Mouse (Mus musculus): ENCODE results near the gene Stag1. TPM values are rescaled to one million over a fixed set of nuclear protein-coding genes. Genes with fewer than 3 reads are reported as not detected.

The Stag1 gene
- total RNA-seq, 2 experiments from 2014 or later: 27.4 to 30.9 TPM

DNA sequence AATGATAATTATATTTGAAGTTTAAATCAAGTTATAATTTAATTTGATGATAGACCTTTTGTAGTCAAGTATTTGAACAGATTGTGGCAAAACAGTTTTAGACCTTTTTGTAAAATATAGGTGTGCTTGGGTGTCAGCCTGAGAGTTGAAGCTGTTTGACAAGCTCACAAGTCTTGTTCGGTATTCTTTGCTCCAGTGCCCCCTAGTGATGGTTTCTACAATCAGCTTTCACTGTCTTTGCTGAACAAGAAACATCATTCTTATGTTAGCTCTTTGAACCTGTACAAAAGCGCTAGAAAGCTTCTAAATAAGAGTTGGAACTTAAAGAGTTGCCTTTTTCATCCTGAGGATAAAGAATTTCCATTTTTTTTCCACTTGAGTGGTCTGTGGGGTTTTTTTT is 319.5 kb downstream of the Stag1 start:
- DNase-seq: peak; percentile 33 to 68
- intact Hi-C loops (cut with DNase I): loop anchor here (2.0 to 10.0 kb wide), 4 partner anchors 238 to 395 kb away; partner anchors contain the start of gene Nck1

- intact Hi-C loops (cut with DNase I): no loop called here
- DNase-seq: no peak
These were observed 329.0 kb downstream of the Stag1 start for GRCm38 (mm10) chr9:100926629-100927028.

- intact Hi-C loops (cut with DNase I): no loop called here
- no peak for DNase-seq
These were observed 344.4 kb downstream of the Stag1 start for GRCm38 (mm10) chr9:100942042-100942441.

- intact Hi-C loops (cut with DNase I): no loop called here
- DNase-seq: no peak
These were observed 347.2 kb downstream of the Stag1 start for GRCm38 (mm10) chr9:100944677-100945365.

DNA sequence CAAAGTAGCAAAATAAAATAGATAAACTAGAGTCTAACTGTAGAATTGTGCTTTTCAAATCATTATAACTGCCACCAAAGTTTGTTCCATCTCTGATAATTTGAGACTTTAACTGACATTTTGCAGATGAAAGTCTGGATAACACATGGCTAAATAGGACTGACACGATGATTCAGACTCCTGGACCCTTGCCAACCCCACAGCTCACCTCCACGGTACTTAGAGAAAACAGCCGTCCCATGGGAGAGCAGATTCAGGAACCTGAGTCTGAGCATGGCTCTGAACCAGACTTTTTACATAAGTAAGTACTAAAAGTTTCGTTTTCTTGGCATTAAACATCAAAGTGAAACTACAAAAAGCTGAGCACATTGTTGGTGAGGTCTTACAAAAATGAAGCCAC is 353.9 kb downstream of the Stag1 start:
- DNase-seq: peak; percentile 10 to 26
- intact Hi-C loops (cut with DNase I): no loop called here

GRCm38 (mm10) chr9:100962903-100963427 is 365.4 kb downstream of the Stag1 start:
- intact Hi-C loops (cut with DNase I): no loop called here
- no peak for DNase-seq

- DNase-seq: no peak
- intact Hi-C loops (cut with DNase I): no loop called here
These were observed 365.9 kb downstream of the Stag1 start for GRCm38 (mm10) chr9:100963428-100963912.

GRCm38 (mm10) chr9:100964106-100964505 is 366.5 kb downstream of the Stag1 start:
- DNase-seq: no peak
- intact Hi-C loops (cut with DNase I): no loop called here

GRCm38 (mm10) chr9:100969461-100969860 is 371.9 kb downstream of the Stag1 start:
- intact Hi-C loops (cut with DNase I): no loop called here
- no peak for DNase-seq

DNA sequence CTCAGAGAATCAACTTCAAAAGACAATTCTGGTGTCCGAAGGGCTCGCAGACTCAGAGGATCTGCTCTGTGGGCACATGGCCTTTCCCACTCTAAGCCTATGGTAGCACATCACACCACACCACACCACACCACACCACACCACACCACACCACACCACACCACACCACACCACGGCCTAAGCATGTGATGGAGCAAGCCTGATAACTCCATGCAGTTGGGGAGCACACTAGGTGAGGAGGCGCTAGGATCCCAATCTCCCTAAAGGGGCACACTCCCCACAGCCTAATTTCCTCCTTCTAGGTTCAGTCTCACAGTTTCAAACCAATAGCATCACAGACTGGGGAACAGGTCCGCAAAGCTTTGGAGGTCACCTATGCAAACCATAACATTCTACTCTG is 381.1 kb downstream of the Stag1 start:
- DNase-seq: no peak
- intact Hi-C loops (cut with DNase I): no loop called here

DNA sequence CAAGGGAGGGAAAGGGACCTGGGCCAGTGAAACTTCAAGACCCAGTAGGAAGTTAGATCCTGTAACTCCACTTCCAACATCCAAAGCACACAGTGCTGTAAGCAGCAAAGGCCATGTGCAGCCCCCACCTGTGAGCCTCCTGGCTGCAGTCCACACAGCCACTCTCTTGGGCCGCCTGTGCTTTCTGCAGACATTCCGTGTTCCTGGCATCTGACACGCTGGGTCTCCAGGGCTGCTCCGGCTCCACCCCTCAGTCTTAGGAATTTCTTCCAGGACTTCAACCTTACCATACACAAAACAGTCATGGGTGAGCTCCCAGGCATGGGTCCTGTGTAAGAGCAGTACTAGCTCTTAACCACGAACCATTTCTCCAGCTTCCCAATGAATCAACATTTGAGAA is 381.7 kb downstream of the Stag1 start:
- DNase-seq: no peak
- intact Hi-C loops (cut with DNase I): no loop called here

GRCm38 (mm10) chr9:100982786-100983185 is 385.2 kb downstream of the Stag1 start:
- DNase-seq: no peak

GRCm38 (mm10) chr9:100984381-100985310 is 387.0 kb downstream of the Stag1 start:
- DNase-seq: no peak

More at GRCm38 (mm10) chr9:100982786-100983185, 385.2 kb downstream of the Stag1 start:
- intact Hi-C loops (cut with DNase I): no loop called here

DNA sequence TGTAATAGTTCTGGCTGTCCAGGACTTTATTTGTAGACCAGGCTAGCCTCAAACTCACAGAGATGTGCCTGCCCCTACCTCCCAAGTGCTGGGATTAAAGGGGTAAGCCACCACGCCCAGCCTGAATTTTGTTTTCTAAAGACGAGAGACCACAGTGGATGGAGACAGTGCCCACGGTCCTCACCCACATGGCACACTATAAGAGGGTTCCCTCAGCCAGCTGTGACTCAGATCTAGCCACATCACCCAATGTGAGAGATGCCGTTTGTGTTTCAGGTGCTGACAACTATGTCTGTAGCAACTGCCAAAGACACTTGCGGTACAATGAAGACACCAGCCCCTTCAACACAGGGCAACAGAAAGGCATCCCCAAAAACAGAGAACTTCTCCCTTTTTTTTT is 389.4 kb downstream of the Stag1 start:
- intact Hi-C loops (cut with DNase I): no loop called here
- no peak for DNase-seq

More at GRCm38 (mm10) chr9:100984381-100985310, 387.0 kb downstream of the Stag1 start:
- intact Hi-C loops (cut with DNase I): no loop called here

- DNase-seq: no peak
These were observed 390.3 kb downstream of the Stag1 start for GRCm38 (mm10) chr9:100987850-100988249.

DNA sequence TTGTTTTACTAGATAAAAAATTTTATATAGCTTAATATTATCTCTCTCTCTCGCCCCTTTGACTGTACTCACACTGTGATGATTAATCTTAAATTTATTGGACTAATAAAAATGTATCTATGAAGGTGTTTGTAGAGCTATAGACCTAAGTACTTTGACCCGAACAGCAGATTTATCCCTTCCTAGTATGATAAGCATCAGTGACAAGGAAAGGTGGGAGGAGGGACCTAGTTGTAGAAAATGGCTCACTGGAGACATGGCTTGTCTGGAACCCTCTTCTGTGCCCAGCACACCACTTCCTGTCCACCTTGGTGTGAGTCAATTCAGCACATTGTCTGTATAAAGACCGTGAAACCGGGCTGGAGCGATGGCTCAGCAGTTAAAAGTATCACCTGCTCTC is 393.0 kb downstream of the Stag1 start:
- intact Hi-C loops (cut with DNase I): no loop called here
- DNase-seq: no peak

More at GRCm38 (mm10) chr9:100987850-100988249, 390.3 kb downstream of the Stag1 start:
- intact Hi-C loops (cut with DNase I): no loop called here

GRCm38 (mm10) chr9:100991321-100991720 is 393.7 kb downstream of the Stag1 start:
- intact Hi-C loops (cut with DNase I): no loop called here
- no peak for DNase-seq

GRCm38 (mm10) chr9:100992191-100992590 is 394.6 kb downstream of the Stag1 start:
- DNase-seq: no peak
- intact Hi-C loops (cut with DNase I): no loop called here

DNA sequence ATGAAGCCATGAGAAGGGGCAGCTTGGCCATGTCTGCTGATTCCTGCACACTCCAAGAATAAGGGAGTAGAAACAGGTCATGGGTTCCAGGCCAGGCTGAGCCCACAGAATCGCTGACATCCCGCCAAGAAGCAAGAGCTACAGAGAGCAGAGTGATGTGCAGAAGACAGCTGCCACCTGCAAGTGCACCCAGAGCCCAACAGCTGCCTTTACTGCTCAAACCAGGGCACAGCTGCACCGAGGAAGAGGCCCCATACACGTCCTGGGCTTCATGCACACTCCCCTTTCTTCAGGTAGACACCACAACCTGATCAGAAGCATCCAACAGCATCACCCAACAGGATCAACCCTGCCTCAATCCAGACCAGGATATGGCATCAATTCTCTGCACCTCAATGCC is 396.3 kb downstream of the Stag1 start:
- intact Hi-C loops (cut with DNase I): no loop called here
- no peak for DNase-seq

DNA sequence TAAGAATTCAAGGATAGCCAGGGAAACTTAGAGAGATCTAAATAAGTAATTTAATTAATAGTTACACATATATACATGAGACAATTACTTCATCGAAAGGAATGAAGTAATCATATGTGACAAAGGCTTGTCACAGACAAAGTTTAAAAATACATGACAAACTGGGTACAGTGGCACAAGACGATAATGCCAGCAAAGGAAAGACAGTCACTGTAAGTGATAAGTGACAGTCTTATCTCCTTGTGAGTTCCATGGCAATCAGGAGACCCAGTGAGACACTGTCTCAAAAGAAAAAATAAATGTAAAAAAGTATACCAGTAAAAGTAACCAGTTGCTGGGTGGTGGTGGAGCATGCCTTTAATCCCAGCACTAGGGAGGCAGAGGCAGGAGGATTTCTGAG is 399.5 kb downstream of the Stag1 start:
- DNase-seq: no peak
- intact Hi-C loops (cut with DNase I): no loop called here

DNA sequence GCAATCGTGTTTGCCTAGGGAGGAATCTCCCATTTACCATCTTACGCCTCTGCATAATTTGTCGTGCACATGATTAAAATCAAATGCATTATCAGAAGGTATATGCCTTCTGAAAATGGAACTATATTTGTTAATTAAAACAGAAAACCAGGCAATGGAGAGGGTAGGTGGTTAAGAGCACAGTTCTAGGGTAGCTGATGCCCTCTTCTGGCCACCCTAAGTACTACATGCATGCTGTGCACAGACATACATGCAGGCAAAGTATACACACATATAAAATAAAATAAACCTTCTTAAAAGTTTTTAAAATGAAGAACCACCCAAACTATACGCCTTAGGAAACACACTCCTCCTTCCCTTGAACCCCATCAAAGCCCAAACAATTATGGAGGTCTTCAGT is 404.5 kb downstream of the Stag1 start:
- intact Hi-C loops (cut with DNase I): loop anchor here (10.0 kb wide), 1 partner anchor 153 kb away; no protein-coding TSS in a partner anchor

More for the DNA sequence above, 404.5 kb downstream of the Stag1 start:
- peak in 1 of 2 experiments; percentile 17 for DNase-seq

Measured in heart, postnatal 14 days (tissue).